Mouse (Mus musculus): ENCODE results near the gene Tcf20. TPM values are rescaled to one million over a fixed set of nuclear protein-coding genes. Genes with fewer than 3 reads are reported as not detected.

Gene Tcf20
- polyA plus RNA-seq, 1 experiment from 2014 or later, result 6.0 TPM

DNA sequence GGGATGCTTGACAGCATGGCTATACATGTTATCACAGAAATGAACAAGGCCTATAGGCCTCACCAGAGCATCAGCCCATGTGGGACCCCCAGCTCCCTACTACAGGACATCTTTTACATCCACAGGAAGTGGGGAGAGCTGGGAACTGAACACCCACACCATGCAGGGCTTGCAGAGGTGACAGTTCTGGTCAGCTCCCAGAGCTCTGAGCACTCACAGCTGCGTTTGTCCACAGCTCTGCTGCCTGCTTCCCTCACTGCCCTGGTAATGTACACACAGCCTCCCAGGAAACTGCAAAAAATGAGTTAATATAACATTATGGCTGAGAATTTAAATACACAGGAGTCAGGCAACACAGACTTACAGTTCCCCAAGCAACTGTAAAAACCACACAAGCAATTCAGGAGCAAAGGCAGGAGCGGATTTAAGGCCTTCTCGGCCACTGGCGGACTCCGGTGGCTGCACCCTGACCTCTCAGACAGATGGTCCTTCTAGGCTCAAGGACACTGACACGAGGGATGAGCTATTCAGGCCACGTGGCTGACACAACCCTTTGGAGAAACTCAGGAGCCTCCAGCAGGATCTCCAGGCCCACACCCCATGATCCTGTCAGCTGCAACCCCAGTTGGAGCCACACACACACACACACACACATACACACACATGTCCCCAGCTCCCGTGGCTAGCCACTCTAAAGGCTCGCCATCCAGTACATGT is 43.0 kb downstream of the Tcf20 start:
- H3K4me3 ChIP-seq, result no peak overlapping the region
- H3K4me1 ChIP-seq, result peaks cover 44% of the 10 kb centered on the region
- peaks cover under 1% of the 10 kb centered on the region; the same call in 1 of the 2 replicates for H3K36me3 ChIP-seq
- no peaks in the 10 kb centered on the region for H3K9me3 ChIP-seq
- 80% methylated on average over 9 of the region's 9 CpGs for WGBS
- H3K27ac ChIP-seq, result no peak overlapping the region
- DNase-seq (ENCODE audit: low spot score), result no peak
- H3K27me3 ChIP-seq (ENCODE audit: insufficient read depth, poor library complexity, severe bottlenecking), result peaks cover 99% of the 10 kb centered on the region

DNA sequence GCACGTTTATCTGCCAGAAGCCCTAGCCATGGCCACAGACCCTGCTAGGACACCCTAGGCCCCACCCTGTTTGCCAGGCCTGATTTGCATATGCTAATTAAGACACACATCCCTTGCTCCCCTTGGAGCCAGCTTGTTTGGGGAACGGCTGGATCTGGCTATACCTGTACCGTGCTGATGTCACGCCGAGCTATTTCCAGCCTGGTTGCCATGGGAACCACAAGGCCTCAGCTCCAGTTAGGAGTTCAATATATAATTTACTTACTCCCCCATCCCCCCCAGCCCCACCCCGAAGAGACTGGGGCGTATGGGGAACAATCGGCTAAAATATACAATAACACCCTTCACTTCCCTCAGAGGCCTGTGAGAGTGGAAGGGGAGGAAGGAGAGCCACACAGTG is 45.9 kb downstream of the Tcf20 start:
- 77% methylated on average over 8 of the region's 8 CpGs for WGBS
- peaks cover 44% of the 10 kb centered on the region for H3K4me1 ChIP-seq

DNA sequence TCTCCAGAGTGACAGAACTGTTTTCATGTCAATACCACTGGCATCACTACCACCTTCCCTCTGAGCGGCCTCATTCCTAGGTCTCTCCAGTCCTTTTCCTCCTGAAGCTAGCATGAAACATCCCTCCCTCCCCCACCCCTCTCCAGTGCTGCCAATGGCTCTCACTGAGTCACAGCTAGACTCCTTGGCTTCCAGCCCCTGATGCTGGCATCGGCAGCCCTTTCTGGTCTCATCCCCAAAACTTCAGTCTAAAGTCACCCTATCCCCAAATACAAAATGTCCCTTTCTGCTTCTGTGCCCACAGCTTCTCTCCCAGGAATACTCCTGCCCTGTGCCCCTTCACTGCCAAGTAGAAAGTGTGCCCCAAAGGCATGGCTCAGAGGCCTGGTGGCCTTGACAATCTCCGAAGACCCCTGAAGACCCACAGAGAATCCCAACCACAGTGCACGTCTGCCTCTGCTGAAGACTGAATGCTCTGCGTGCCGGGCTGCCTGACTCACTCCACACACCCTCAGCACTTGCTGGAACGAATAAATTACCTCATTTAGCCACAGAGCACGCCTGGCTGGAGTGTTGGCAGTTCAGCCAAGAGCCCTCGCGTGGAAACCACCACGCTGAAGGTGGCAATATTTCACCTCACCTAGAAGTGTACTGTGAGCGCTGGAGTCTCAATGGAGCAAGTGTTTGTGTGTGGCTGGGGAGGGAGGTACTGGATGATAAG is 47.0 kb downstream of the Tcf20 start:
- no peak overlapping the region for H3K4me3 ChIP-seq
- H3K36me3 ChIP-seq, result peaks cover 3% of the 10 kb centered on the region; the same call in 1 of the 2 replicates
- H3K4me1 ChIP-seq, result peaks cover 48% of the 10 kb centered on the region
- peaks cover 82% of the 10 kb centered on the region for H3K27me3 ChIP-seq (ENCODE audit: insufficient read depth, poor library complexity, severe bottlenecking)
- H3K27ac ChIP-seq, result no peak overlapping the region; the same call in 1 of the 2 replicates
- WGBS, result 65% methylated on average over 12 of the region's 12 CpGs
- DNase-seq (ENCODE audit: low spot score), result no peak
- H3K9me3 ChIP-seq, result no peaks in the 10 kb centered on the region

More for the DNA sequence above, 45.9 kb downstream of the Tcf20 start:
- H3K27me3 ChIP-seq (ENCODE audit: insufficient read depth, poor library complexity, severe bottlenecking), result peaks cover 82% of the 10 kb centered on the region
- DNase-seq (ENCODE audit: low spot score), result no peak
- no peak overlapping the region for H3K4me3 ChIP-seq
- no peak overlapping the region for H3K27ac ChIP-seq
- no peaks in the 10 kb centered on the region for H3K9me3 ChIP-seq
- H3K36me3 ChIP-seq, result peaks cover 3% of the 10 kb centered on the region; the same call in 1 of the 2 replicates

DNA sequence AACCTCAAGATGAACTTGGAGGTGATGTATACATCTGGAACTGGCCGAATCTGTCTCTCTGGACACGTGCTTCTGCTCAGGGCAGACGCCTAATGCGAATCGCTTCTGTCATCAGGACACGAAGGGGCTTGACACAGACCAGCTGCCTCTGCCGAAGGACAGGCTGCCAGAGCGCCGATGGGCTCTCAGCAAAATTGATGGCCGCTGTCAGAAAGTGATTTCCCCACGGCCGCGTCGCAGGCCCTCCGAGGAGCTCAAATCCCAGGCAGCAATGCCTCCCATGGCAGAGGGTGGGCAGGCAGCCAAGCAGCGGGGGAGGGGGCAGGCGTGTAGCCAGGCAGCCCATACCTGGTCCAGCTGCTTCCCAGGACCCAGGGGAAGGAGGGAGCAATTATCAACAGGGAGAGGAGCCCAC is 49.5 kb downstream of the Tcf20 start:
- peaks cover 82% of the 10 kb centered on the region for H3K27me3 ChIP-seq (ENCODE audit: insufficient read depth, poor library complexity, severe bottlenecking)

DNA sequence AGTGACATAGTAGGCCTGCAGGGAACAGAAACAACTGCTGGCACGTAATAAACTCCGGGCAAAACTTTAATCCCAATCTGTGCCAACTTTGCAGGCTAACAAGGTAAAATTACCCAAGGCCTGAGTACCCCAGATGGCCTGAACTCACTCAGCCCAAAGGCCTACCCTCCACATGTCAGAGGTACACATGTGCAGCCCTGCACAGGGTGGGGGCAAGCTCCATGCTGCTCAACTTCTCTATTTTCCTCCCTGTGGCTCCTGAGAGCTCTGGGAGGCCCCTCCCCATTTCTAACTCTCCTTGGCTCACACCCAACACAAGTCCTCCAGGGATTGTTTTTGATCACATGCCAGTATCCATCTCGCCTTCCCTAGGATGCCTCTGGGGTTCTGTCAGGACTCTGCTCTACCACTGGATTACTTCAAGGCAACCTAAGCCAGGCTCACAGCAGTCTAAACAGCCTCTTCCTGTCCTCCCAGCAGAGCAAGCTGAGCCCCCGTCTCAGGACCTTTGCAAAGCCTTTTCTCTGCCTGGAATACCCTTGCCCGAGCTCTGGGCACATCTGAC is 50.2 kb downstream of the Tcf20 start:
- Histone ChIP-seq H3K36me3 (peaks cover 3% of the 10 kb centered on the region; the same call in 1 of the 2 replicates), H3K27ac (0 out of 2 replicates have a peak overlapping the region, but pooled peaks have one; percentile 36), H3K4me3 (peak overlapping the region; percentile 27), H3K4me1 (peaks cover 59% of the 10 kb centered on the region), H3K27me3 (ENCODE audit: insufficient read depth, poor library complexity, severe bottlenecking) (peaks cover 76% of the 10 kb centered on the region), H3K9me3 (no peaks in the 10 kb centered on the region)
- no peak for DNase-seq (ENCODE audit: low spot score)
- WGBS, result 47% methylated on average over 5 of the region's 5 CpGs

More for the DNA sequence above, 49.5 kb downstream of the Tcf20 start:
- H3K36me3 ChIP-seq, result peaks cover 3% of the 10 kb centered on the region; the same call in 1 of the 2 replicates
- H3K9me3 ChIP-seq, result no peaks in the 10 kb centered on the region
- 17% methylated on average over 17 of the region's 17 CpGs for WGBS
- DNase-seq (ENCODE audit: low spot score), result peak; percentile 90
- peak overlapping the region; percentile 36; the same call in 1 of the 2 replicates for H3K27ac ChIP-seq
- H3K4me3 ChIP-seq, result peak overlapping the region; percentile 27
- peaks cover 56% of the 10 kb centered on the region for H3K4me1 ChIP-seq

DNA sequence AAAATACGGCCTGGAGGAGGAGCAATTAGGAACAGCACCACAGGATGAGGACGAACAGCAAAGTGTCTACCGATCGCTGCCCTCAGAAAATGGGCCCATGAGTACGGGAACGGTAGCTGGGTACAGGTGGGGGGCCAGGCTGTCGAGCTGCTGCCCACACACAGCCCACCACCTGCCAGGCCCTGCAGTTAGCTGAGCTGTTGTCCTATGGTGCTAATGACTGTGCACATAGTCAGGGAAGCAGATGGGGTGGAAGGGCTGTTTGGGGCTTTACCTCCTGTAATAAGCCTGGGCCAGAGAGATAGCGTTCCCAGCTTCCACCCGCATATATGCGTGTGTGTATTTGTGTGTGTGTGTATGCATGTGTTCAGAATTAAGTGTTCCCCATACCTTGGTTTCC is 52.7 kb downstream of the Tcf20 start:
- no peaks in the 10 kb centered on the region for H3K9me3 ChIP-seq
- peaks cover 3% of the 10 kb centered on the region; the same call in 1 of the 2 replicates for H3K36me3 ChIP-seq
- peaks cover 50% of the 10 kb centered on the region for H3K4me1 ChIP-seq
- 91% methylated on average over 10 of the region's 10 CpGs for WGBS
- no peak overlapping the region for H3K4me3 ChIP-seq
- no peak for DNase-seq (ENCODE audit: low spot score)
- no peak overlapping the region for H3K27ac ChIP-seq
- H3K27me3 ChIP-seq (ENCODE audit: insufficient read depth, poor library complexity, severe bottlenecking), result peaks cover 67% of the 10 kb centered on the region

DNA sequence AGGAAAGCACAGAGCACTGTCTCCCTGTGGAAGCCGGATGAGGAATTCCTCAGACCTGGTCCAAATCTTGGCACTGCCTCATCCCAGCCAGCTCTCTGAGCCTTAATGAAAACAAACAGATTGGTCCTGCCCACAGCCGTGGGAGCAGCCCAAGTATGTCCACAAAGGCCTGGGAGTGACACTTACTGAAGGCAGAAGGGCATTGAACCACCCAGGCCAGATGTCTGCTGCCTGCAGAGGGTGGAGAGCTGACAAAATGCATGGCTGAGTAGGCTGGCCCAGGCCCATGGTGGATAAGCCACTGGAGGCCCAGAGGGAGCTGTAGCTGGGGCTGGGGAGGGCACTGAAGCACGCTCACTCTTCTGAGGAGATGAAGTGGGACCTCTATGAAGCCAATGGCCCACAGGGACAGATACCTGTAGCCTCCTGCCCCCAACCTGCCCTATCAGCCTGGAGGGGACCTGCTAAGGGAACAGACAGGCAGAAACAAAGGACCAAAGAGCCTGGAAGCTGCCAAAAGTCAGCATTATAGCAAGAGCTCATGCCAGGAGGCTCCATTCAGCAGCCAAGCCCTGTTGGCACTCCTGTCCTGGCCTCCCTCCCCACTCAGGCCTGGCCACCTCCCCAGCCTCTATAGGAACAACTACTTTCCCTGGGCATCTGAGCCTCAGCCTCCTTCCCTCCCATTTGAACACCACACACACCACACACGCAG is 54.6 kb downstream of the Tcf20 start:
- 37% methylated on average over 4 of the region's 4 CpGs for WGBS
- DNase-seq (ENCODE audit: low spot score), result no peak
- no peak overlapping the region for H3K4me3 ChIP-seq
- H3K27ac ChIP-seq, result no peak overlapping the region; the same call in 1 of the 2 replicates
- no peaks in the 10 kb centered on the region for H3K9me3 ChIP-seq
- no peaks in the 10 kb centered on the region for H3K36me3 ChIP-seq
- H3K27me3 ChIP-seq (ENCODE audit: insufficient read depth, poor library complexity, severe bottlenecking), result peaks cover 75% of the 10 kb centered on the region
- peaks cover 57% of the 10 kb centered on the region for H3K4me1 ChIP-seq

DNA sequence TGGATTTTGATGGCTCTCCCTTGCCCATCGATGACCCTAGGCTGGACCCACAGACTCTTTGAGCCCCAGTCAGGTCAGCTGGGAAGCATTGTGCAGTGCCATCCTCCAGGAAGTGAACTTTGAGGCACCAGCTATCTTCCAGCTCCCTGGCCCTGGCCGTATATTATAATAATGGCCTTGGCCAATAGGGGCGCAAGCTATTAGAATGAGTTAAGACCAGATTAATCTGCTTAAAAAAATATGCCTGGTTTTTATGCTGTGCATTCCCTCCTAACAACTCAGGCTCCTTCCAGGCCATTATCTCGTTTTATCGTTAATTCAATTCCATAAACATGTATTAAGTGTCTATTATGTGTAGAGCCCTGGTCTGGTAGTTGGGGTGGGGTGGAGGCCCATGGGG is 56.2 kb downstream of the Tcf20 start:
- 82% methylated on average over 5 of the region's 5 CpGs for WGBS
- H3K27me3 ChIP-seq (ENCODE audit: insufficient read depth, poor library complexity, severe bottlenecking), result peaks cover 84% of the 10 kb centered on the region
- no peak for DNase-seq (ENCODE audit: low spot score)
- H3K36me3 ChIP-seq, result no peaks in the 10 kb centered on the region
- H3K4me1 ChIP-seq, result peaks cover 56% of the 10 kb centered on the region
- no peak overlapping the region for H3K4me3 ChIP-seq
- H3K27ac ChIP-seq, result no peak overlapping the region
- H3K9me3 ChIP-seq, result no peaks in the 10 kb centered on the region

DNA sequence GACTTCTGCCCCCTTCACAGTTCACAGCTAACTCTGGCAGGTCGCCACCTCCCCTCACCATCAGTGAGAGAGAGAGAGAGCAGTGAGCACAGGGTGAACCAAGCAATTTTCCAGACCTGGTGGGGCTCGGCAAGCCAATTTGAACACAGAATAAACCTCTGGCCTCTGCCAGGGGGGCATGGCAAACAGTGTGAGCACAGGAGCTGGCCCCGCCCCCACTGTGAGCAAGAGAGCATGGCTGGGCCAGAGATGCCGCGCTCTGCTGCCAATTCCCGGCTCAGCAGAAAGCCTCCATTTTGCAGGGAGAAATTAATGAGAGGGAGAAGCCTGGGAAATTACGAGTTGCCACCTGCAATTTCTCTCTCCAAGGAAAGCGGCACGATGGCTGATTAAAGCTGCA is 58.1 kb downstream of the Tcf20 start:
- H3K4me1 ChIP-seq, result peaks cover 71% of the 10 kb centered on the region

DNA sequence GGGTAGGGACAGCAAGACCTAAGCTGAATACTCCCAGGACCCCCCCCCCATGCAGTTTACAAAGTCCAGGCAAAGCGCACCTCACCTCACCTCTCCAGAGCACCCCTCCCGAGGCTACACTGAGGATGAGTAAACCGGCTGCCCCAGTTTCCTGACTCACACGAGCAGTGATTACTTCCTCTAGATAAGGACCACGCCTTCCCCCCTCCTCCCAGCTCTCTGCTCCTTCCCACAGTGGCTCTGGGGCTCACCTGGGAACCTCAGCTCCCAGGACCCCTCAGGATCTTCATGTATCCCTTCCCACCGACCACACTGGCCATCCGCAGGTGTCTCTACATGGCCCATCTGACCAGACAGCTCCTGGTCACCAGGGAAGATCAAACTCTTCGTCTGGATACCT is 58.8 kb downstream of the Tcf20 start:
- WGBS, result 31% methylated on average over 8 of the region's 8 CpGs
- Histone ChIP-seq H3K27ac (no peak overlapping the region), H3K4me1 (peaks cover 76% of the 10 kb centered on the region)

More for the DNA sequence above, 58.1 kb downstream of the Tcf20 start:
- Histone ChIP-seq H3K9me3 (no peaks in the 10 kb centered on the region), H3K27ac (no peak overlapping the region), H3K27me3 (ENCODE audit: insufficient read depth, poor library complexity, severe bottlenecking) (peaks cover 74% of the 10 kb centered on the region), H3K4me3 (no peak overlapping the region; the same call in 1 of the 2 replicates), H3K36me3 (no peaks in the 10 kb centered on the region)
- 43% methylated on average over 9 of the region's 9 CpGs for WGBS
- no peak for DNase-seq (ENCODE audit: low spot score)

DNA sequence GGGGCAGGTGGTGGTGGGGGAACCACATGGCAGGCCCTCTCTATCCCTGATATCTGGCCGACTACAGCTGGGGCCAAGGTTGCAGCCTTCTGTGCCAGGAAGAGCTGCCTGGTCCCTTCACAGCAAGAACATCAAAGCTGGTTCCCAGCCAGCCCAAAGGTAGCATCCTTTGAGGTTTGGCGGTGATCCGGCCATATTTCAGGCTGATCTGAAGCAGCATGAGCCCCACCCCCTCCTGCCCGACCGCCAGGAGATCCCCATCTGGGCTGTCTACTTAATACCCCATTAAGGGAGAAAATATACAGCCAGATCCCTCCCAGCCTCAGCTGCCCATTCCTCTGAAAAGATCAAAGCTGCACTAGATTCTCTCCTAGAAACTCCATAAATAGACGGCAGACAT is 59.6 kb downstream of the Tcf20 start:
- Histone ChIP-seq H3K4me1 (peaks cover 76% of the 10 kb centered on the region), H3K27ac (no peak overlapping the region), H3K9me3 (no peaks in the 10 kb centered on the region), H3K27me3 (ENCODE audit: insufficient read depth, poor library complexity, severe bottlenecking) (peaks cover 74% of the 10 kb centered on the region), H3K4me3 (no peak overlapping the region), H3K36me3 (no peaks in the 10 kb centered on the region)
- no peak for DNase-seq (ENCODE audit: low spot score)
- WGBS, result 27% methylated on average over 6 of the region's 6 CpGs

More for the DNA sequence above, 58.8 kb downstream of the Tcf20 start:
- H3K36me3 ChIP-seq, result no peaks in the 10 kb centered on the region
- no peaks in the 10 kb centered on the region for H3K9me3 ChIP-seq
- H3K27me3 ChIP-seq (ENCODE audit: insufficient read depth, poor library complexity, severe bottlenecking), result peaks cover 73% of the 10 kb centered on the region
- no peak overlapping the region for H3K4me3 ChIP-seq
- no peak for DNase-seq (ENCODE audit: low spot score)

DNA sequence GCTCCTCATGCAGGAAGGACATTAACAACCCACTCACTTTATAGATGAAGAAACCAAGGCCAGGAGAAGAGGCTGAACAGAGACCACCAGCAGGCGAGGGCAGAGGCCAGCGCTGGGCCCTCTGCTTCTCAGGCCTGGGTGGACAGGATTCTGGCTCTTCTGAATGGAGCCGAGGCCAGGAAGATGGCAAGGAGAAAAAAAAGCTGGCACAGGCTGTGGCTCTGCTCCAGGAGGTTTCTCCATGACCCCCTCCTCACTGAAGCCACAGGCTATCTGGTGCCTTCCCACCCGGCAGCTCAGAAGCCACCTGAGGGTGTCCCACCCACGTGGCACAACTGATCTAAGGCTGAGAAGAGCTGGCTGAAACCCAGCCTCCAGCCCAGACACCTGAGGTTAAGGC is 60.6 kb downstream of the Tcf20 start:
- Histone ChIP-seq H3K36me3 (no peaks in the 10 kb centered on the region), H3K4me1 (peaks cover 77% of the 10 kb centered on the region), H3K27ac (no peak overlapping the region), H3K9me3 (no peaks in the 10 kb centered on the region), H3K27me3 (ENCODE audit: insufficient read depth, poor library complexity, severe bottlenecking) (peaks cover 74% of the 10 kb centered on the region), H3K4me3 (no peak overlapping the region)
- 74% methylated on average over 5 of the region's 5 CpGs for WGBS
- no peak for DNase-seq (ENCODE audit: low spot score)

All from heart, embryonic 10.5 days (tissue).